11 mouse cellular contexts compared by ENCODE assay signal in genomic region chr8:126854121-126855055, GRCm38 (mm10).
DNase-seq lines count a peak whose midpoint lies in the region; ATAC-seq and TF ChIP-seq lines count a peak whose summit lies in the region.
"Had no signal": no experiment of that assay in that cellular context is flagged by ENCODE, and none has a peak within 500 bp of the region (broad histone marks: within the 10 kb centered on the region; RNA-seq: fewer than 3 reads in every experiment).

No protein-coding gene starts in this region.

- 0 out of 2 replicates have a peak overlapping the region, but pooled peaks have one; percentile 3 for H3K4me2 ChIP-seq in forebrain, embryonic 11.5 days (ENCODE audit: low read depth, low read length, severe bottlenecking)
- H3K4me2 ChIP-seq in forebrain, embryonic 13.5 days: no peak overlapping the region
- H3K4me2 ChIP-seq in lung, embryonic 14.5 days: no peak overlapping the region
- H3K4me2 ChIP-seq in embryonic facial prominence, embryonic 14.5 days (ENCODE audit: low read depth, low read length): no peak overlapping the region

- 72% methylated on average over 22 of the region's 22 CpGs for WGBS in forebrain, embryonic 11.5 days
- WGBS in forebrain, embryonic 13.5 days: 67% methylated on average over 22 of the region's 22 CpGs
- 60% methylated on average over 22 of the region's 22 CpGs for WGBS in lung, embryonic 14.5 days
- 71% methylated on average over 22 of the region's 22 CpGs for WGBS in lung, adult 2 months
- WGBS in embryonic facial prominence, embryonic 14.5 days: 67% methylated on average over 22 of the region's 22 CpGs

- DNase-seq in forebrain, embryonic 11.5 days (ENCODE audit: low spot score): no peak
- DNase-seq in lung, embryonic 14.5 days: peak; percentile 67
- no peak for DNase-seq in lung, adult 2 months
- DNase-seq in embryonic facial prominence, embryonic 14.5 days (ENCODE audit: low spot score): peak; percentile 55
- DNase-seq in thymus, postnatal 10 days (ENCODE audit: low spot score in 2 of 2): peak; percentile 55 to 58
- no peak for DNase-seq in layer of hippocampus, postnatal 10 days (ENCODE audit: low spot score in 2 of 2)
- no peak for DNase-seq in heart, adult 18-20 months
- DNase-seq: cerebellum, adult 11 months; left cerebral cortex, postnatal 4 days had no signal

- no peaks in the 10 kb centered on the region for H3K27me3 ChIP-seq in forebrain, embryonic 11.5 days (ENCODE audit: control insufficient read depth, insufficient read depth, low read length)
- H3K27me3 ChIP-seq in forebrain, embryonic 13.5 days: no peaks in the 10 kb centered on the region
- H3K27me3 ChIP-seq in lung, embryonic 14.5 days (ENCODE audit: insufficient read depth, low read length): no peaks in the 10 kb centered on the region
- no peaks in the 10 kb centered on the region for H3K27me3 ChIP-seq in embryonic facial prominence, embryonic 14.5 days (replicated peaks; ENCODE audit: control insufficient read depth, insufficient read depth, low read length)

- H3K4me3 ChIP-seq in forebrain, embryonic 11.5 days (ENCODE audit: low read depth, low read length): no peak overlapping the region
- no peak overlapping the region for H3K4me3 ChIP-seq in forebrain, embryonic 13.5 days
- no peak overlapping the region for H3K4me3 ChIP-seq in lung, embryonic 14.5 days (ENCODE audit: low read depth, low read length)
- no peak overlapping the region for H3K4me3 ChIP-seq in lung, adult 2 months (replicated peaks; ENCODE audit: extremely low read depth, low read depth, low read length)
- no peak overlapping the region for H3K4me3 ChIP-seq in embryonic facial prominence, embryonic 14.5 days (ENCODE audit: low read depth, low read length)
- H3K4me3 ChIP-seq: erythroblast, embryonic 14.5 days had no signal

- H3K4me1 ChIP-seq in forebrain, embryonic 11.5 days (replicated peaks; ENCODE audit: control insufficient read depth, insufficient read depth, low read length): peaks cover 2% of the 10 kb centered on the region; the same call in 1 of the 2 replicates
- peaks cover 5% of the 10 kb centered on the region for H3K4me1 ChIP-seq in forebrain, embryonic 13.5 days
- peaks cover 13% of the 10 kb centered on the region for H3K4me1 ChIP-seq in lung, embryonic 14.5 days (ENCODE audit: insufficient read depth)
- peaks cover 23% of the 10 kb centered on the region for H3K4me1 ChIP-seq in lung, adult 2 months (ENCODE audit: control insufficient read depth, insufficient read depth, low read length)
- peaks cover 3% of the 10 kb centered on the region; the same call in 1 of the 2 replicates for H3K4me1 ChIP-seq in embryonic facial prominence, embryonic 14.5 days (ENCODE audit: control insufficient read depth, insufficient read depth, low read length)

- no peaks in the 10 kb centered on the region for H3K36me3 ChIP-seq in forebrain, embryonic 11.5 days (ENCODE audit: control insufficient read depth, insufficient read depth, low read length)
- H3K36me3 ChIP-seq in forebrain, embryonic 13.5 days (ENCODE audit: poor library complexity, severe bottlenecking): no peaks in the 10 kb centered on the region
- H3K36me3 ChIP-seq in lung, embryonic 14.5 days (ENCODE audit: insufficient read depth): no peaks in the 10 kb centered on the region
- no peaks in the 10 kb centered on the region for H3K36me3 ChIP-seq in embryonic facial prominence, embryonic 14.5 days (ENCODE audit: control insufficient read depth, insufficient read depth, low read length)

- TF ChIP-seq CTCF in lung, embryonic 14.5 days (IDR thresholded peaks at IDR 0.05; ENCODE audit: low read depth): no peak
- TF ChIP-seq CTCF in lung, adult 2 months (IDR thresholded peaks at IDR 0.05; ENCODE audit: insufficient read depth, low read length): no peak

- H3K9ac ChIP-seq in forebrain, embryonic 11.5 days (ENCODE audit: low read length): no peak overlapping the region
- no peak overlapping the region for H3K9ac ChIP-seq in forebrain, embryonic 13.5 days
- H3K9ac ChIP-seq in lung, embryonic 14.5 days: no peak overlapping the region
- H3K9ac ChIP-seq in embryonic facial prominence, embryonic 14.5 days (ENCODE audit: low read depth, low read length): no peak overlapping the region

- no peak for TF ChIP-seq POLR2A in lung, adult 2 months (IDR thresholded peaks at IDR 0.05; ENCODE audit: borderline replicate concordance, extremely low read depth, low read depth, low read length)

- H3K9me3 ChIP-seq in forebrain, embryonic 11.5 days (ENCODE audit: control insufficient read depth, low read length): no peaks in the 10 kb centered on the region
- H3K9me3 ChIP-seq in forebrain, embryonic 13.5 days (replicated peaks): no peaks in the 10 kb centered on the region
- H3K9me3 ChIP-seq in lung, embryonic 14.5 days (ENCODE audit: low read depth, low read length): no peaks in the 10 kb centered on the region
- H3K9me3 ChIP-seq in embryonic facial prominence, embryonic 14.5 days (ENCODE audit: control insufficient read depth, low read length): no peaks in the 10 kb centered on the region

- ATAC-seq in forebrain, embryonic 11.5 days (replicated peaks; ENCODE audit: low FRiP score): no peak
- no peak for ATAC-seq in forebrain, embryonic 13.5 days
- ATAC-seq in lung, embryonic 14.5 days (ENCODE audit: insufficient read depth): 0 out of 2 replicates have a peak, but pooled peaks have one; percentile 40
- no peak for ATAC-seq in embryonic facial prominence, embryonic 14.5 days (ENCODE audit: low read depth)

- H3K27ac ChIP-seq in forebrain, embryonic 11.5 days (ENCODE audit: low read depth, low read length): no peak overlapping the region
- H3K27ac ChIP-seq in forebrain, embryonic 13.5 days: no peak overlapping the region
- H3K27ac ChIP-seq in lung, embryonic 14.5 days (ENCODE audit: low read depth): peak overlapping the region; percentile 67
- 0 out of 2 replicates have a peak overlapping the region, but pooled peaks have one; percentile 3 for H3K27ac ChIP-seq in embryonic facial prominence, embryonic 14.5 days (replicated peaks; ENCODE audit: low read depth, low read length)

Comparison
In these comparisons a context has a peak if more than half of its experiments do, and no peak if none do; other contexts are left out.
1. DNase-seq: peak in lung, embryonic 14.5 days (single experiment), embryonic facial prominence, embryonic 14.5 days (single experiment) and thymus, postnatal 10 days (2 of 2); none in forebrain, embryonic 11.5 days (single experiment), lung, adult 2 months (single experiment), layer of hippocampus, postnatal 10 days (0 of 2) and heart, adult 18-20 months (0 of 2).
2. H3K27ac ChIP-seq: peak in lung, embryonic 14.5 days (single experiment) and embryonic facial prominence, embryonic 14.5 days (single experiment); none in forebrain, embryonic 11.5 days (single experiment) and forebrain, embryonic 13.5 days (single experiment).